Mouse (Mus musculus) megakaryocyte, embryonic 14.5 days (primary cell): ENCODE data around the gene Crb3. TPM values are rescaled to one million over a fixed set of nuclear protein-coding genes. Genes with fewer than 3 reads are reported as not detected.

Experiments used
- H3K27me3 ChIP-seq: replicated peaks from 2 replicates; pipeline ENCODE3; 2012; ENCODE audit warnings: inconsistent platforms
- H3K36me3 ChIP-seq: replicated peaks from 2 replicates; pipeline ENCODE3; 2012; ENCODE audit warnings: low read length, inconsistent platforms, mixed read lengths
- H3K4me1 ChIP-seq: 2 replicates; pipeline ENCODE4 v1.6.1; 2012; ENCODE audit warnings: inconsistent platforms
- H3K4me3 ChIP-seq: replicated peaks from 2 replicates; pipeline ENCODE3; 2012; ENCODE audit warnings: moderate library complexity, mild to moderate bottlenecking, inconsistent platforms
- H3K9me3 ChIP-seq: 2 replicates; pipeline ENCODE4 v1.6.1; 2012; ENCODE audit warnings: inconsistent platforms
- FLI1 ChIP-seq: IDR thresholded peaks from 2 replicates; pipeline ENCODE4 v1.6.1; 2012; ENCODE audit warnings: low read length, inconsistent platforms, mixed read lengths
- GATA1 ChIP-seq: IDR thresholded peaks from 3 replicates; pipeline ENCODE4 v1.6.1; 2012; ENCODE audit warnings: mixed read lengths, low read length, inconsistent platforms, borderline replicate concordance
- polyA plus RNA-seq: library from polyadenylated mRNA; stranded (reverse); fragments of >175 nt; gene quantifications from 2 replicates; pipeline ENCODE4 v1.2.3, GENCODE M21; 2012; ENCODE audit warnings: low replicate concordance; ENCODE audit not compliant: insufficient read depth

Crb3 gene
- polyA plus RNA-seq, 1 experiment, result 0.11 TPM

- Histone ChIP-seq H3K36me3 (peaks cover 61% of the 10 kb centered on the region), H3K4me3 (peak overlapping the region; percentile 100), H3K4me1 (peaks cover 84% of the 10 kb centered on the region), H3K27me3 (no peaks in the 10 kb centered on the region), H3K9me3 (no peaks in the 10 kb centered on the region)
- TF ChIP-seq GATA1 (no peak), FLI1 (no peak)
These were observed 45.6 kb downstream of the Crb3 start for GRCm38 (mm10) chr17:57104496-57104895.

DNA sequence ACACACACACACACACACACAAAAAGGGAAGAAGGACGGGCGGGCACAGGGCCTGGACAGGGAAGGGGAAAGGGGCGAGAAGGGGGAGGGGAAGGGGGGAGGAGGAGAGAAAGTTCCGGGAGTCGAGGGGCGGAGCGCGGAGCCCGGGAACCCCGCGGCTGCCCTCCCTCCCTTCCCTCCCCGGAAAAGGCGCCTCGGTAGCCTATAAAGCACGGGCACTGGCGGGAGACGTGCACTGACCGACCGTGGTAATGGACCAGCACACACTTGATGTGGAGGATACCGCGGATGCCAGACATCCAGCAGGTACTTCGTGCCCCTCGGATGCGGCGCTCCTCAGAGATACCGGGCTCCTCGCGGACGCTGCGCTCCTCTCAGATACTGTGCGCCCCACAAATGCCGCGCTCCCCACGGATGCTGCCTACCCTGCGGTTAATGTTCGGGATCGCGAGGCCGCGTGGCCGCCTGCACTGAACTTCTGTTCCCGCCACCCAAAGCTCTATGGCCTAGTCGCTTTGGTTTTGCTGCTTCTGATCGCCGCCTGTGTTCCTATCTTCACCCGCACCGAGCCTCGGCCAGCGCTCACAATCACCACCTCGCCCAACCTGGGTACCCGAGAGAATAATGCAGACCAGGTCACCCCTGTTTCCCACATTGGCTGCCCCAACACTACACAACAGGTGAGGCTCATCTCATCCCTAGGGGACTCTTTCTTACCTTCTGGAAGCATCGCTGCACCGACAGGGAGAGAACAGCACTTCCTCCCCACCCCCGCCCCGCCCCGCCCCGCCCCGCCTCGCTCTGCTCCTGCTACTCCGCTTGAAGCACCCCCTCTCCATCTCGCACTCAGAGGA, 46.5 kb downstream of the Crb3 start, which contains the start of gene Tnfsf9:
Tnfsf9 (plus strand) TSS at position 145 of the 854 bp plus-strand sequence.
- H3K9me3 ChIP-seq, result no peaks in the 10 kb centered on the region
- no peaks in the 10 kb centered on the region for H3K27me3 ChIP-seq
- peak within 1 kb of the TSS; percentile 100 for H3K4me3 ChIP-seq
- TF ChIP-seq FLI1, result no peak
- TF ChIP-seq GATA1, result no peak
- H3K4me1 ChIP-seq, result peaks cover 79% of the 10 kb centered on the region
- H3K36me3 ChIP-seq, result peaks cover 51% of the 10 kb centered on the region

DNA sequence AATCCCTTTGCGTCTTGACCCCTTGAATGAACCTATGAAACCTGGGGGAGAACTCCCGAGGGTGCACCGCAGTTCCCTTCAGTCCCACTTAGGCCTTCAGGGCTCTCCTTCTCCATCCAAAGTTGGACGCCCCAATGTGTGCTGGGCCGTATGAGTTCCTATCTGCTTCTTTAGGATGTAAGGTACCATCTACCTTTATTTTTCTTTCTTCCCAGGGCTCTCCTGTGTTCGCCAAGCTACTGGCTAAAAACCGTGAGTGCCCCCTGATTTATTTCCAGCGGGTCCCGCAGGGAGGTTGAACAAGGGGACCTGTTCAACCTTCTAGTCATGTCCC, 47.1 kb downstream of the Crb3 start:
- no peak for TF ChIP-seq GATA1
- no peak for TF ChIP-seq FLI1
- H3K27me3 ChIP-seq, result no peaks in the 10 kb centered on the region
- peak overlapping the region; percentile 100 for H3K4me3 ChIP-seq
- peaks cover 47% of the 10 kb centered on the region for H3K36me3 ChIP-seq
- H3K4me1 ChIP-seq, result peaks cover 76% of the 10 kb centered on the region
- H3K9me3 ChIP-seq, result no peaks in the 10 kb centered on the region

- Histone ChIP-seq H3K4me3 (peak overlapping the region; percentile 100), H3K9me3 (no peaks in the 10 kb centered on the region), H3K4me1 (peaks cover 68% of the 10 kb centered on the region), H3K36me3 (peaks cover 37% of the 10 kb centered on the region), H3K27me3 (no peaks in the 10 kb centered on the region)
- no peak for TF ChIP-seq FLI1
- no peak for TF ChIP-seq GATA1
These were observed 48.2 kb downstream of the Crb3 start for GRCm38 (mm10) chr17:57107064-57107463.

GRCm38 (mm10) chr17:57108040-57108665, 49.2 kb downstream of the Crb3 start:
- peaks cover 57% of the 10 kb centered on the region for H3K4me1 ChIP-seq
- peak overlapping the region; percentile 14 for H3K4me3 ChIP-seq
- H3K9me3 ChIP-seq, result no peaks in the 10 kb centered on the region
- H3K36me3 ChIP-seq, result peaks cover 27% of the 10 kb centered on the region
- H3K27me3 ChIP-seq, result peaks cover 3% of the 10 kb centered on the region
- TF ChIP-seq GATA1 (no peak), FLI1 (no peak)

- peaks cover 51% of the 10 kb centered on the region for H3K4me1 ChIP-seq
- no peak overlapping the region for H3K4me3 ChIP-seq
- peaks cover 25% of the 10 kb centered on the region for H3K36me3 ChIP-seq
- H3K27me3 ChIP-seq, result peaks cover 4% of the 10 kb centered on the region
- H3K9me3 ChIP-seq, result no peaks in the 10 kb centered on the region
- TF ChIP-seq GATA1, result no peak
- no peak for TF ChIP-seq FLI1
These were observed 49.8 kb downstream of the Crb3 start for GRCm38 (mm10) chr17:57108666-57109171.

DNA sequence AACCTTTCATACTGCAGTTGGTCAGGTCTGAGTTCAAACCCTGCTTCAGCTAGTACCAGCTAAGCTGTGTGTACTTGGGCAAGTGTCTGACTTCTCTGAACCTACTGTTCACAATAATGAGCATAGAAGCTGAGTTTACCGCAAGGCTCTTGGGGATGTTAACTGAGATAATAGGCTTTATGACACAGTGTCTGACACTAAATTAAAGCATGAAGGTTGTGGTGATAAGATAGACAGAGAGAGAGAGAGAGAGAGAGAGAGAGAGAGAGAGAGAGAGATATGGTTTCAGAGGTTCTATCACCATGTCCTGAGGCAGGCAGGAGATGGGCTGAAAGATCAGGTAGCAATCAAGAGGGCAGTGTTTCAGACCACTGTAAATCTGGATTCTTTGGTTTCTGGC, 51.1 kb downstream of the Crb3 start:
- H3K4me1 ChIP-seq, result peaks cover 41% of the 10 kb centered on the region
- peaks cover 11% of the 10 kb centered on the region for H3K27me3 ChIP-seq
- peaks cover 25% of the 10 kb centered on the region for H3K36me3 ChIP-seq
- H3K9me3 ChIP-seq, result no peaks in the 10 kb centered on the region
- no peak overlapping the region for H3K4me3 ChIP-seq
- TF ChIP-seq GATA1 (no peak), FLI1 (no peak)

- peaks cover 20% of the 10 kb centered on the region for H3K4me1 ChIP-seq
- no peak overlapping the region for H3K4me3 ChIP-seq
- peaks cover 23% of the 10 kb centered on the region for H3K27me3 ChIP-seq
- TF ChIP-seq FLI1 (no peak), GATA1 (no peak)
- peaks cover 10% of the 10 kb centered on the region for H3K36me3 ChIP-seq
- no peaks in the 10 kb centered on the region for H3K9me3 ChIP-seq
These were observed 54.0 kb downstream of the Crb3 start for GRCm38 (mm10) chr17:57112768-57113474.

Other genes with a start within 250 kb of the Crb3 start
- gene Rfx2, start 228.1 kb upstream of the Crb3 start, polyA plus RNA-seq, result 0.51 and 1.4 TPM in 2 replicates
- not detected in 2 replicates for gene Acsbg2, start 184.7 kb upstream of the Crb3 start, polyA plus RNA-seq
- 0.36 TPM in 1 of 2 replicates, not detected in the other for gene 1700061G19Rik, start 183.6 kb upstream of the Crb3 start, polyA plus RNA-seq
- 43.2 and 95.7 TPM in 2 replicates for gene Mllt1, start 123.7 kb upstream of the Crb3 start, polyA plus RNA-seq
- gene Acer1, start 77.0 kb upstream of the Crb3 start, polyA plus RNA-seq, result not detected in 2 replicates
- gene Clpp, start 68.8 kb upstream of the Crb3 start, polyA plus RNA-seq, result 177 and 234 TPM in 2 replicates
- 20.4 and 32.6 TPM in 2 replicates for gene Alkbh7, start 61.8 kb upstream of the Crb3 start, polyA plus RNA-seq
- gene Pspn, start 59.1 kb upstream of the Crb3 start, polyA plus RNA-seq, result 0.63 TPM in 1 of 2 replicates, not detected in the other
- 61.0 and 154 TPM in 2 replicates for gene Gtf2f1, start 47.8 kb upstream of the Crb3 start, polyA plus RNA-seq
- 0.08 TPM in 1 of 2 replicates, not detected in the other for gene Gm17949, start 47.6 kb upstream of the Crb3 start, polyA plus RNA-seq
- 202 and 511 TPM in 2 replicates for gene Khsrp, start 27.6 kb upstream of the Crb3 start, polyA plus RNA-seq
- gene Slc25a41, start 17.5 kb upstream of the Crb3 start, polyA plus RNA-seq, result not detected in 2 replicates
- gene Slc25a23, start 758 bp downstream of the Crb3 start, polyA plus RNA-seq, result 0.49 and 6.1 TPM in 2 replicates
- 15.6 and 31.6 TPM in 2 replicates for gene Dennd1c, start 19.4 kb downstream of the Crb3 start, polyA plus RNA-seq
- gene Tubb4a, start 28.7 kb downstream of the Crb3 start, polyA plus RNA-seq, result 1.4 and 1.5 TPM in 2 replicates
- gene Tnfsf9, start 46.2 kb downstream of the Crb3 start, polyA plus RNA-seq, result 3.3 and 4.6 TPM in 2 replicates
- gene Cd70, start 90.7 kb downstream of the Crb3 start, polyA plus RNA-seq, result not detected in 2 replicates
- gene Tnfsf14, start 135.1 kb downstream of the Crb3 start, polyA plus RNA-seq, result 49.5 and 144 TPM in 2 replicates
- gene C3, start 169.0 kb downstream of the Crb3 start, polyA plus RNA-seq, result 0.52 and 16.6 TPM in 2 replicates
- gene Gpr108, start 189.3 kb downstream of the Crb3 start, polyA plus RNA-seq, result 30.6 and 33.1 TPM in 2 replicates
- 25.4 and 45.7 TPM in 2 replicates for gene Trip10, start 190.3 kb downstream of the Crb3 start, polyA plus RNA-seq
- gene Vav1, start 220.0 kb downstream of the Crb3 start, polyA plus RNA-seq, result 34.6 and 164 TPM in 2 replicates